Mouse (Mus musculus) myocyte (in vitro differentiated cells): ENCODE data around the gene Gtf2h4.

Source experiments
- CEBPB ChIP-seq: IDR thresholded peaks from 2 replicates; pipeline ENCODE4 v1.6.1; 2011; ENCODE audit warnings: mild to moderate bottlenecking, moderate library complexity; ENCODE audit not compliant: poor library complexity, insufficient read depth, severe bottlenecking
- E2F4 ChIP-seq: IDR thresholded peaks from one replicate; pipeline ENCODE4 v1.6.1; 2011; ENCODE audit warnings: mild to moderate bottlenecking, control low read depth, moderate library complexity; ENCODE audit not compliant: insufficient read depth

DNA sequence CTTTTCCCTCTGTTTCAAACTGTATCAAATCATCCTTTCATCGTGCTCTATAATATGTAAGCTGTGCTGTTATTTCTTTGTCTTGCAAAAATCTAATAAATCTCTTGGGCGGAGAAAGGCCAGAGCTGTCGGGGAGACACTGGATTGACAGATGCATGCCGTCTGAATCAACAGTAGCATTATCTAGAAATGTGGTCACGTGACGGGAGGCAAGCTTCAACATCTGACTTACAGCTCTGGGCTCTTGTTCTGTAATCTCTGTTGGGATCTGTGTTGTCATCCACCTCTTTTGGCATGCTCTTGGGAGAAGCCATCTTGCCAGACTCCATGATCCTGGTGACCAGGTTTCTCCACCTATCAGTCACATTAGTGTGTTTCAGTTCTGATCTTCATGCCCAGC, 43.5 kb upstream of the Gtf2h4 start:
- TF ChIP-seq CEBPB, result no peak
- TF ChIP-seq E2F4, result no peak
